Mouse (Mus musculus) stomach, embryonic 14.5 days (tissue): ENCODE measurements at regions not wholly inside any gene's neighbourhood (a gene's known extent, or its start where the extent isn't known, plus 50 kb on each side); places are given as distances from the start of the nearest gene placed in this dataset.

Experiments
- ATAC-seq: fragments of 200-750 bp; cut with Nextera tagmentation; 2 replicates; pipeline ENCODE4 v1.8.0; 2017; ENCODE audit warnings: low read depth, moderate TSS enrichment; ENCODE audit not compliant: insufficient number of reproducible peaks, insufficient read depth, low FRiP score
- H3K27ac ChIP-seq: fragments of 300-500 bp; sonication (generic); 2 replicates; pipeline ENCODE4 v1.5.1; 2014; ENCODE audit warnings: mild to moderate bottlenecking, low read length, moderate library complexity, mixed read lengths
- H3K27me3 ChIP-seq: fragments of 300-500 bp; sonication (generic); 2 replicates; pipeline ENCODE4 v1.6.1; 2014; ENCODE audit warnings: low read length, control low read depth, mixed read lengths; ENCODE audit not compliant: control insufficient read depth, insufficient read depth
- H3K36me3 ChIP-seq: fragments of 300-500 bp; sonication (generic); 2 replicates; pipeline ENCODE4 v1.6.1; 2014; ENCODE audit warnings: mild to moderate bottlenecking, control low read depth, low read length, moderate library complexity, mixed read lengths; ENCODE audit not compliant: control insufficient read depth, insufficient read depth
- H3K4me1 ChIP-seq: fragments of 300-500 bp; sonication (generic); 2 replicates; pipeline ENCODE4 v1.6.1; 2014; ENCODE audit warnings: low read length, control low read depth, mixed read lengths; ENCODE audit not compliant: control insufficient read depth, insufficient read depth
- H3K4me2 ChIP-seq: fragments of 300-500 bp; sonication (generic); replicated peaks from 2 replicates; pipeline ENCODE4 v1.6.1; 2014; ENCODE audit warnings: low read depth, low read length, control low read depth
- H3K4me3 ChIP-seq: fragments of 300-500 bp; sonication (generic); 2 replicates; pipeline ENCODE4 v1.5.1; 2014; ENCODE audit warnings: low read depth, low read length, control low read depth
- H3K9ac ChIP-seq: fragments of 300-500 bp; sonication (generic); replicated peaks from 2 replicates; pipeline ENCODE4 v1.6.1; 2014; ENCODE audit warnings: low read depth, mild to moderate bottlenecking, control low read depth, low read length, moderate library complexity, mixed read lengths
- H3K9me3 ChIP-seq: fragments of 300-500 bp; sonication (generic); 2 replicates; pipeline ENCODE4 v1.6.1; 2016; ENCODE audit warnings: low read depth, low read length, control low read depth; ENCODE audit not compliant: control insufficient read depth
- WGBS: fragments of 180-500 bp; shearing (Covaris S2); extraction: QIAGEN DNeasy Blood & Tissue Kit; methylation state at CpG from one replicate; pipeline ENCODE4 v1.1.7; 2014; 5-methylcytosine and 5-hydroxymethylcytosine counted together

DNA sequence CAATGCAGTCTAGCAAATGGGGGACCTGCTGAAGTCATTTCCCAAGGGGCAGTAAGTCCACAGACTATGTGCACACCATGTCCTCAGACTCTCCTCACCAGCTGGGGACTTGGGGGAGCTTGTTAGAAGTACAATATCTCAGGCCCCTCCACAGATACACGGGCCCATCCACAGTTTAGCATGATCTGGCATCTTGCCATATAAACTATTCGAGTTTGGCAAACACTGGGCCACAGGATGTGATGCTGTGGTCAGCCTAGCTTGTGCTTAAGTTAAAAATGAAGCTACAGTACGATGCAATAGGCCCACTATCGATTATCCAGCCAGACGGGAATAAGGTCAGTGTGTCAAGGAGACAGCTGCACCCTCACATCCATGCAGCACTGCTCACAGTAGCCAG lies 157.9 kb upstream of the Noct start:
- no peak for ATAC-seq
- Histone ChIP-seq H3K9ac (no peak overlapping the region), H3K4me1 (peaks cover 4% of the 10 kb centered on the region; the same call in 1 of the 2 replicates), H3K27me3 (no peaks in the 10 kb centered on the region), H3K36me3 (no peaks in the 10 kb centered on the region), H3K4me3 (no peak overlapping the region), H3K4me2 (no peak overlapping the region), H3K9me3 (no peaks in the 10 kb centered on the region), H3K27ac (no peak overlapping the region)
- WGBS: 32% methylated on average over 5 of the region's 5 CpGs

DNA sequence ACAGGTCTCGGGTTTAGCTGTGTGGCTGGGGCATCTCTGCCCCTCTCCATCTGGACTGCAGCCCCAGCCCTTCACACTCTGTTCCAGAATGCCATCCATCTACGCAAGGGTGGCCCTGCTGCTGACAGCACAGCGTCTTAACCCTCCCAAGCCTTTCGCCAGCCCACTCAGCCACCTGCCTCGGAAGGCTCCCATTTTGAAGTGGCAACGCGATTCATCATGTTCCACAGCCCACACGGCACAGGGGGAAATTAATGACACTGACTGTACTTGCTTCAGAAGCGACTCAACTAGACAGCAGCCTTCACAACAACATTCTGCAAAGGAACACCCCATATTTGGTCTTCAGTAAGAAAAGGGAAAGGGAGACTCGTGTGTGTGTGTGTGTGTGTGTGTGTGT lies 151.8 kb upstream of the Noct start:
- no peaks in the 10 kb centered on the region for H3K9me3 ChIP-seq
- no peaks in the 10 kb centered on the region for H3K27me3 ChIP-seq
- H3K27ac ChIP-seq: no peak overlapping the region
- no peaks in the 10 kb centered on the region for H3K36me3 ChIP-seq
- no peak overlapping the region for H3K4me2 ChIP-seq
- no peak for ATAC-seq
- H3K9ac ChIP-seq: no peak overlapping the region
- no peak overlapping the region for H3K4me3 ChIP-seq
- H3K4me1 ChIP-seq: peaks cover 11% of the 10 kb centered on the region; the same call in 1 of the 2 replicates
- WGBS: 61% methylated on average over 10 of the region's 10 CpGs

- WGBS: 73% methylated on average over 15 of the region's 15 CpGs
- no peak overlapping the region for H3K27ac ChIP-seq
Observed at GRCm38 (mm10) chr3:51073003-51073679, 151.1 kb upstream of the Noct start.

DNA sequence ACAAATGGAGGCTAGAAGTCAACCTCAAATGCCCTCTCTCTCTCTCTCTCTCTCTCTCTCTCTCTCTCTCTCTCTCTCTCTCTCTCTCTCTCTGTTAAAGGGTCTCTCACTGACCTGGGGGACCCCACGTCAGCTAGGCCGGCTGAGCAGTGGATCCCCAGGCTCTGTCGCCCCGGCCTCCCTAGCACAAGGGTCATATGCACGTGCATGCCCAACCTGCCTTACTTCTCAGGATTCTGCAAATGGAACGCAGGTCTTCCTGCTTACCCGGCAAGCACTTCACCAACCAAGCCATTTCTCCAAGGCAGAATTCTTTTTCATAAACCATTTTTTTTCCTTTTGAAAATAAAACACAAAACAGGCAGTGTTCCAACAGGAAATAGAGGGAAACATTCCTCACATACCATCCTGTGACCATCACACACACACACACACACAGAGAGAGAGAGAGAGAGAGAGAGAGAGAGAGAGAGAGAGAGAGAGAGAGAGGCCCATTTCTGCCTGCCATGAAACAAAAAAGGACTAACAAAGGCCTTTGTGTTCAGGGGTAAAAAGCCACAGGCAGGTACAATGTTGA lies 150.4 kb upstream of the Noct start:
- H3K9me3 ChIP-seq: no peaks in the 10 kb centered on the region
- H3K36me3 ChIP-seq: no peaks in the 10 kb centered on the region
- peaks cover 11% of the 10 kb centered on the region; the same call in 1 of the 2 replicates for H3K4me1 ChIP-seq
- ATAC-seq: no peak
- H3K27me3 ChIP-seq: no peaks in the 10 kb centered on the region
- WGBS: 57% methylated on average over 7 of the region's 7 CpGs
- no peak overlapping the region for H3K9ac ChIP-seq
- no peak overlapping the region; the same call in 1 of the 2 replicates for H3K27ac ChIP-seq
- no peak overlapping the region for H3K4me3 ChIP-seq
- H3K4me2 ChIP-seq: no peak overlapping the region

More at GRCm38 (mm10) chr3:51073003-51073679, 151.1 kb upstream of the Noct start:
- peaks cover 11% of the 10 kb centered on the region; the same call in 1 of the 2 replicates for H3K4me1 ChIP-seq
- ATAC-seq: no peak
- no peak overlapping the region for H3K4me3 ChIP-seq
- H3K9me3 ChIP-seq: no peaks in the 10 kb centered on the region
- no peaks in the 10 kb centered on the region for H3K36me3 ChIP-seq
- H3K4me2 ChIP-seq: no peak overlapping the region
- no peak overlapping the region for H3K9ac ChIP-seq
- H3K27me3 ChIP-seq: no peaks in the 10 kb centered on the region

GRCm38 (mm10) chr3:51075219-51075920 lies 148.9 kb upstream of the Noct start:
- Histone ChIP-seq H3K4me3 (no peak overlapping the region), H3K4me2 (no peak overlapping the region), H3K27ac (no peak overlapping the region), H3K9me3 (no peaks in the 10 kb centered on the region), H3K27me3 (no peaks in the 10 kb centered on the region), H3K4me1 (peaks cover 11% of the 10 kb centered on the region; the same call in 1 of the 2 replicates), H3K9ac (no peak overlapping the region), H3K36me3 (no peaks in the 10 kb centered on the region)
- 61% methylated on average over 10 of the region's 10 CpGs for WGBS
- ATAC-seq: no peak

GRCm38 (mm10) chr3:51078459-51078858 lies 145.8 kb upstream of the Noct start:
- Histone ChIP-seq H3K9ac (no peak overlapping the region), H3K27ac (no peak overlapping the region), H3K36me3 (no peaks in the 10 kb centered on the region), H3K4me2 (no peak overlapping the region), H3K4me3 (no peak overlapping the region), H3K9me3 (no peaks in the 10 kb centered on the region), H3K4me1 (peaks cover 11% of the 10 kb centered on the region; the same call in 1 of the 2 replicates), H3K27me3 (no peaks in the 10 kb centered on the region)
- ATAC-seq: no peak
- 72% methylated on average over 4 of the region's 4 CpGs for WGBS

DNA sequence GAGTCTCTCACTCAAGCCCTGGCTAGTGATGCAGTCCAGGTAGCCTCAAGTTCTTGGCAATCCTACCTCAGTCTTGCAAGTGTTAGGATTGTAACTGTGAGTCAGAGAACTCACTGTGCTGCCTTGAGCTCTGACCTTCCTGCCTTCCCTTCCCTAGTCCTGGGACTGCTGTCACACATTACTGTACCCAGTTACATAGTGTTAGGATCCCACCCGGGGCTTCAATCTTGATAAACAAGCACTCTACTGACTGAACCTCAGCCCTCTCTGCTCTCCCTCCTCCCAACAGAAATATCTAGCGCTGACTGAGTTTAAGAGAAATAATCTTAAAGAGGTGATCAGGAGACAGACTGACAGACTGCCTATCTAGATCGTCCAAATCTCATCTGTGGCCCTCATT lies 143.8 kb upstream of the Noct start:
- H3K27ac ChIP-seq: no peak overlapping the region
- WGBS: 35% methylated on average over 3 of the region's 3 CpGs
- H3K9ac ChIP-seq: no peak overlapping the region
- H3K4me3 ChIP-seq: no peak overlapping the region
- H3K27me3 ChIP-seq: no peaks in the 10 kb centered on the region
- ATAC-seq: no peak
- H3K4me2 ChIP-seq: no peak overlapping the region
- H3K9me3 ChIP-seq: no peaks in the 10 kb centered on the region
- no peaks in the 10 kb centered on the region for H3K36me3 ChIP-seq
- no peaks in the 10 kb centered on the region for H3K4me1 ChIP-seq

GRCm38 (mm10) chr3:51080855-51081254 lies 143.4 kb upstream of the Noct start:
- Histone ChIP-seq H3K4me3 (no peak overlapping the region), H3K27ac (no peak overlapping the region), H3K9ac (no peak overlapping the region), H3K9me3 (no peaks in the 10 kb centered on the region), H3K4me2 (no peak overlapping the region), H3K36me3 (no peaks in the 10 kb centered on the region), H3K27me3 (no peaks in the 10 kb centered on the region), H3K4me1 (no peaks in the 10 kb centered on the region)
- WGBS: 46% methylated on average over 7 of the region's 7 CpGs
- no peak for ATAC-seq
